Mouse (Mus musculus): ENCODE results near the gene Sgcd. TPM values are rescaled to one million over a fixed set of nuclear protein-coding genes. Genes with fewer than 3 reads are reported as not detected.
"Not testable (repeated sequence)": the region's sequence is repeated elsewhere in the genome, so short reads cannot be mapped to it uniquely, and the experiment has no call there.

The Sgcd gene
- polyA plus RNA-seq, 1 experiment from 2014 or later, result 4.4 TPM

DNA sequence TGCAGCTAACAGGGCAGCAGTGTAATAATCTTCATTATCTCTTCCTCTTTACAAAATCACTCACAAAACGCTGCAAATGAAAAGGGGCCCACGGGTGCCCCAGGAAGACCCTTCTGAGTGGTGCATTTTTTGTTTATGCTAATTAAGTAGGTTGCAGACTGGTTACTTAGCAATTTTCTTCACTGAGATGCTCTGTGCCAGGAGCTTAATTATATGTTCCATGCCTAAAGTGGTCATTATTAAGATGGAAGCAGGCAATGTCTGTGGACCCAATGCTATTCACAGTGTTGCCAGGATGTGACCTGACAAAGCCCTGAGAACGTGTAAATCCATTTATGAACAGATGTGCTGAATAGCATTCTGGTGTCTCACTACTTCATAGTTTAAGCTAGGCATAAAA is 529.6 kb downstream of the Sgcd start:
- no peak overlapping the region for H3K4me2 ChIP-seq (ENCODE audit: low read depth, low read length)
- WGBS, result 70% methylated on average over 3 of the region's 3 CpGs
- no peak overlapping the region for H3K9ac ChIP-seq (ENCODE audit: low read length)
- H3K27me3 ChIP-seq (ENCODE audit: control insufficient read depth, insufficient read depth, low read length), result no peaks in the 10 kb centered on the region
- H3K4me3 ChIP-seq (replicated peaks; ENCODE audit: low read length), result no peak overlapping the region
- H3K36me3 ChIP-seq (ENCODE audit: control insufficient read depth, insufficient read depth, low read length), result no peaks in the 10 kb centered on the region
- no peak for ATAC-seq (ENCODE audit: insufficient read depth, low FRiP score)
- no peaks in the 10 kb centered on the region for H3K4me1 ChIP-seq (ENCODE audit: control insufficient read depth, insufficient read depth, low read length)
- H3K27ac ChIP-seq (ENCODE audit: low read length), result no peak overlapping the region
- no peaks in the 10 kb centered on the region for H3K9me3 ChIP-seq (replicated peaks; ENCODE audit: control insufficient read depth, low read length)

DNA sequence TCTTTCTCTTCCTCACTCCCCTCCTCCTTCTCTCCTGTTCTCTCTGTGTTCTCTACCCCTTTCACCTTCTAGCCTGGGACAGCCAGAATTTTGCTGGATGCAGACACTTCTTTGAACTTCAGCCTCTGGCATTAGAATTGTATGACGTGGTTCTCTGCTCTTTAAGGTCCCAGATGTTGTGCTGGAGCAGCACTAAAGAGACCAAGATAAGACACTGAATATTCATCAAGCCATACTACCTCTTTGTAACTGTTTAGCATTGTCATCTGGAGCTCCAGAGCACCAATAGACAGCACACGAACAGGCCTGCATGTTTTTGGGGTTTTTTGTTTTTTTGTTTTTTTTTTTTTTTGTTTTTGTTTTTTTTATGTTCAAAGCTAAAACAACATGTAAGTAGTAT is 541.0 kb downstream of the Sgcd start:
- Histone ChIP-seq H3K27ac (ENCODE audit: low read length) (no peak overlapping the region), H3K9ac (ENCODE audit: low read length) (no peak overlapping the region), H3K9me3 (replicated peaks; ENCODE audit: control insufficient read depth, low read length) (no peaks in the 10 kb centered on the region), H3K4me1 (ENCODE audit: control insufficient read depth, insufficient read depth, low read length) (no peaks in the 10 kb centered on the region), H3K27me3 (ENCODE audit: control insufficient read depth, insufficient read depth, low read length) (no peaks in the 10 kb centered on the region), H3K4me2 (ENCODE audit: low read depth, low read length) (no peak overlapping the region), H3K36me3 (ENCODE audit: control insufficient read depth, insufficient read depth, low read length) (no peaks in the 10 kb centered on the region), H3K4me3 (replicated peaks; ENCODE audit: low read length) (no peak overlapping the region)
- no peak for ATAC-seq (ENCODE audit: insufficient read depth, low FRiP score)
- WGBS, result 60% methylated on average over 2 of the region's 2 CpGs

DNA sequence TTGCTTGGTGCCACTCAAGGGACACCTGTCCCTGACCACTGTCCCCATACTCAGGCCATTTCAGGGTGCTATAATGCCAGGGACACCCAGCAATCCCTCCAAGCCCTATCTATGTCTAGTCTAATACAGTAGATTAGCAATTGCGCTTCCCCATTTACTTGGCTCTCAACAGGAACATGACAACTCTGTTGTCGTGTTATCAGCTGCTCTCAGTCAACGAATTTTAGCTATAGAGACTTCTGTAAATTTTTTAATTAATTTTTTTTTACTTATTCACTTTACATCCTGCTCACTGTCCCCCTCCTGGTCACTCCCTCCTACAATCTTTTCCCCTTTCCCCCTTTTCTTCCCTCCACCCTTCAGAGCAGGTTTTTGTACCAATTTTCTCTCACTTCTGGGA is 542.4 kb downstream of the Sgcd start:
- Histone ChIP-seq H3K36me3 (ENCODE audit: control insufficient read depth, insufficient read depth, low read length) (no peaks in the 10 kb centered on the region), H3K27ac (ENCODE audit: low read length) (no peak overlapping the region), H3K4me1 (ENCODE audit: control insufficient read depth, insufficient read depth, low read length) (no peaks in the 10 kb centered on the region), H3K4me2 (ENCODE audit: low read depth, low read length) (no peak overlapping the region), H3K4me3 (replicated peaks; ENCODE audit: low read length) (no peak overlapping the region), H3K27me3 (ENCODE audit: control insufficient read depth, insufficient read depth, low read length) (no peaks in the 10 kb centered on the region), H3K9ac (ENCODE audit: low read length) (no peak overlapping the region), H3K9me3 (replicated peaks; ENCODE audit: control insufficient read depth, low read length) (no peaks in the 10 kb centered on the region)
- WGBS, result 71% methylated on average over 3 of the region's 3 CpGs
- no peak for ATAC-seq (ENCODE audit: insufficient read depth, low FRiP score)

DNA sequence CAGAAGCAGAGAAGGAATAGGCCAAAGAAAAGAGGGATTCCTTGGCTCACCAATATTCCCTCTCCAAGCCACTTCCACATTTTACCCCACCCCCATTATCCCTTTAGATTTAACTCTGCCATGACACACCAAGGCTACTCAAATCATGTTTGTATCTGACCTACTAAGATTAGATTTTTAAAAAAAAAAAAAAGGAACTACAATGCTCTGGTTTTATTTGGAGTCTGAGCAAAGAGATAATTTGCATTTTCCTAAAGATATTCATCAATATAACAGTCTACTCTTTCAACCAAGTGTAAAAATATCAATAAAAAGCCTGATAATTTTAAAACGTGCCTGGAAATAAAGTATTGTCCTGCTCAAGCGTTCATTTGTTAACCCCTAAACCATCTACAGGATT is 543.1 kb downstream of the Sgcd start:
- Histone ChIP-seq H3K4me3 (replicated peaks; ENCODE audit: low read length) (no peak overlapping the region), H3K9ac (ENCODE audit: low read length) (no peak overlapping the region), H3K27ac (ENCODE audit: low read length) (no peak overlapping the region), H3K27me3 (ENCODE audit: control insufficient read depth, insufficient read depth, low read length) (no peaks in the 10 kb centered on the region), H3K36me3 (ENCODE audit: control insufficient read depth, insufficient read depth, low read length) (no peaks in the 10 kb centered on the region), H3K9me3 (replicated peaks; ENCODE audit: control insufficient read depth, low read length) (no peaks in the 10 kb centered on the region), H3K4me2 (ENCODE audit: low read depth, low read length) (no peak overlapping the region), H3K4me1 (ENCODE audit: control insufficient read depth, insufficient read depth, low read length) (no peaks in the 10 kb centered on the region)
- 70% methylated on average over 2 of the region's 2 CpGs for WGBS
- ATAC-seq (ENCODE audit: insufficient read depth, low FRiP score), result no peak

DNA sequence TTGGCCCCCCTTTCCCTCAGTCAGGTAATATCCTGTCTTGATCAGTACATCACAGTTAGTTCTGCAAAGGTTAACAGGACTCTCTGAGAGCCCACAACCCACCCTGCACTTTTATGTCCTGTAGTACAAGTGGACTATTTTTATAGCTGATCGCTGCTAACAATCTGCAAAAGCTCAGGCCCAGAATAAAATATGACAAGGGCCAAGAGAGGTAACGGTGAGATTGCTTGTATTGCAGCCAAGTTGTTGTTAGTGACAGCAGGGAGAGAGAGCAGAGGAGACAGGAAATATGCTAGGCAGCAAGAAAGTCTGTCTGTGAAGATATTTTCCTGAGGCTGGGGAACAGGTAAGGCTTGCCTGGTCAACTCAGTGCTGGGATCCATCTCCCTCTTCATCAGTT is 546.5 kb downstream of the Sgcd start:
- no peaks in the 10 kb centered on the region for H3K36me3 ChIP-seq (ENCODE audit: control insufficient read depth, insufficient read depth, low read length)
- H3K4me2 ChIP-seq (ENCODE audit: low read depth, low read length), result no peak overlapping the region
- WGBS, result 40% methylated on average over 2 of the region's 2 CpGs
- H3K9ac ChIP-seq (ENCODE audit: low read length), result no peak overlapping the region
- no peak overlapping the region for H3K4me3 ChIP-seq (replicated peaks; ENCODE audit: low read length)
- H3K9me3 ChIP-seq (replicated peaks; ENCODE audit: control insufficient read depth, low read length), result no peaks in the 10 kb centered on the region
- ATAC-seq (ENCODE audit: insufficient read depth, low FRiP score), result no peak
- H3K27me3 ChIP-seq (ENCODE audit: control insufficient read depth, insufficient read depth, low read length), result no peaks in the 10 kb centered on the region
- H3K4me1 ChIP-seq (ENCODE audit: control insufficient read depth, insufficient read depth, low read length), result no peaks in the 10 kb centered on the region
- no peak overlapping the region for H3K27ac ChIP-seq (ENCODE audit: low read length)

DNA sequence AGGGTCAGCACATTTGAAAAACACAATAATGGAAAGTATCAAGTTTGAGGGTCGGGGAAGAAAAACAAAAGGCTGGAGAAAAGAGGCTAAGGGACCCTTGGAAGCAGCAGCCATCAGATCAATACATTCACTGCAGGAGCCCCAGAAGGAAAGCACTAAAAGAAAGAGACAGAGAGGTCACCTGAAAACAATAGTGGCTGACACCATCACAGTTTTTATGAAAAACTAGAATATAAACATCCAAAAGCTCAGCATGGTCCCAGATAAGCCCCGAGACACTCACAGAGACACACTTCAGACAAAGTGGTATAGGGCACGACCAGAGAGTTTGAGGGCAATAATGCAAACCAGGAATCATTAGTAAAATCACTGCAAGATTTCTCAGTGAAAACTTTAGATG is 589.2 kb downstream of the Sgcd start:
- Histone ChIP-seq H3K9ac (ENCODE audit: low read length) (no peak overlapping the region), H3K36me3 (ENCODE audit: control insufficient read depth, insufficient read depth, low read length) (no peaks in the 10 kb centered on the region), H3K27me3 (ENCODE audit: control insufficient read depth, insufficient read depth, low read length) (no peaks in the 10 kb centered on the region), H3K4me1 (ENCODE audit: control insufficient read depth, insufficient read depth, low read length) (no peaks in the 10 kb centered on the region), H3K4me2 (ENCODE audit: low read depth, low read length) (no peak overlapping the region), H3K4me3 (replicated peaks; ENCODE audit: low read length) (no peak overlapping the region), H3K27ac (ENCODE audit: low read length) (no peak overlapping the region), H3K9me3 (replicated peaks; ENCODE audit: control insufficient read depth, low read length) (no peaks in the 10 kb centered on the region)
- WGBS, result 47% methylated on average over 3 of the region's 3 CpGs
- no peak for ATAC-seq (ENCODE audit: insufficient read depth, low FRiP score)

DNA sequence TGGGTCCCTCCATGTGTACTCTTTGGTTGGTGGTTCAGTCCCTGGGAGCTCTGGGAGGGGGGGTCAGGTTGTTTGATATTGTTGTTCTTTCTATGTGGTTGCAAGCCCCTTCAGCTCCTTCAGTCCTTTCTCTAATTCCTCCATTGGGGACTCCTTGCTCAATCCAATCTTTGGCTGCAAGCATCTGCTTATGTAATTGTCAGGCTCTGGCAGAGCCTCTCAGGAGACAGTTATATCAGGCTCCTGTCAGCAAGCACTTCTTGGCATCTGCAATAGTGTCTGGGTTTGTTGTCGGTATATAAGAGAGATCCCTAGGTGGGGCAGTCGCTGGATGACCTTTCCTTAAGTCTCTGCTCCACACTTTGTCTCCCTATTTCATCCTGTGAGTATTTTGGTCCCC is 598.0 kb downstream of the Sgcd start:
- not testable (repeated sequence) for H3K27me3 ChIP-seq (ENCODE audit: control insufficient read depth, insufficient read depth, low read length); H3K4me3 ChIP-seq (replicated peaks; ENCODE audit: low read length); ATAC-seq (ENCODE audit: insufficient read depth, low FRiP score); H3K4me2 ChIP-seq (ENCODE audit: low read depth, low read length); H3K36me3 ChIP-seq (ENCODE audit: control insufficient read depth, insufficient read depth, low read length); H3K27ac ChIP-seq (ENCODE audit: low read length); H3K4me1 ChIP-seq (ENCODE audit: control insufficient read depth, insufficient read depth, low read length); H3K9ac ChIP-seq (ENCODE audit: low read length); H3K9me3 ChIP-seq (replicated peaks; ENCODE audit: control insufficient read depth, low read length)
- WGBS, result 79% methylated on average over 2 of the region's 2 CpGs

DNA sequence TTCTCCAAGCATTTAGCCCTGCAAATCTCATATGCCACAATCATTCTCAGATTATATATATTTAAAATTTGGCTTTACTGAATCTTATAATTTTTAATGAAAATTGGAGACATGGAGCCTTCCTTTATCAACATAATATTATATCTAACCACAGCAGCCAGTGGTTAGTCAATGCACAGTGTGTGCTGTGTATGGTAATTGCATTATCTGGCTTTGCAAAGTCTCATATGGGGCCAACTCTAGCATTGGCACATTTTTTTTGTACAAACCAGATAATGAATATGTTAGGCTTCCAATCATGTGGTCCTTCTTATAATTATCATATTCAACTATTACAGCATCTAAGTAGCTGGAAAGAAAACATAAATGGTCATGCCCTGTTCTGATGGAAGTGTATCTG is 599.4 kb downstream of the Sgcd start:
- Histone ChIP-seq H3K4me1 (ENCODE audit: control insufficient read depth, insufficient read depth, low read length) (no peaks in the 10 kb centered on the region), H3K27me3 (ENCODE audit: control insufficient read depth, insufficient read depth, low read length) (no peaks in the 10 kb centered on the region), H3K9me3 (replicated peaks; ENCODE audit: control insufficient read depth, low read length) (no peaks in the 10 kb centered on the region), H3K9ac (ENCODE audit: low read length) (no peak overlapping the region), H3K4me3 (replicated peaks; ENCODE audit: low read length) (no peak overlapping the region), H3K4me2 (ENCODE audit: low read depth, low read length) (no peak overlapping the region), H3K27ac (ENCODE audit: low read length) (no peak overlapping the region), H3K36me3 (ENCODE audit: control insufficient read depth, insufficient read depth, low read length) (no peaks in the 10 kb centered on the region)
- ATAC-seq (ENCODE audit: insufficient read depth, low FRiP score), result no peak

DNA sequence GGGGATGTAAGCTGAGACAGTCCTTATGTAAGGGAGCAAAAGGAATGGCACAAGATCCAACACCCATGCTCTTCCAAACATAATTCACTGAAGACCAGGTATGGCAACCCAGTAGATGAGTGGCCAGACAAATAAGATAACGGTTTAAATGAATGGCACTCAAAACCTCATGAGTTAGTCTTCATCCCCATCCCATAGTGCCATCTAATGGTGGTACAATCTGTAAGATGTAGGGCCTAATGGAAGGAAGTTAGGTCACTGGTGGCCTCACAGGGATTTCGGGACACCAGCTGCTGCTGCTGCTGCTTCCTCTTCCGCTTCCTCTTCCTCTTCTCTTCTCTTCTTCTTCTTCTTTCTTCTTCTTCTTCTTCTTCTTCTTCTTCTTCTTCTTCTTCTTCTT is 601.0 kb downstream of the Sgcd start:
- Histone ChIP-seq H3K9me3 (replicated peaks; ENCODE audit: control insufficient read depth, low read length) (no peaks in the 10 kb centered on the region), H3K9ac (ENCODE audit: low read length) (no peak overlapping the region), H3K27ac (ENCODE audit: low read length) (no peak overlapping the region), H3K4me2 (ENCODE audit: low read depth, low read length) (no peak overlapping the region), H3K4me3 (replicated peaks; ENCODE audit: low read length) (no peak overlapping the region), H3K27me3 (ENCODE audit: control insufficient read depth, insufficient read depth, low read length) (no peaks in the 10 kb centered on the region), H3K36me3 (ENCODE audit: control insufficient read depth, insufficient read depth, low read length) (no peaks in the 10 kb centered on the region), H3K4me1 (ENCODE audit: control insufficient read depth, insufficient read depth, low read length) (no peaks in the 10 kb centered on the region)
- no peak for ATAC-seq (ENCODE audit: insufficient read depth, low FRiP score)
- WGBS, result 63% methylated on average over 3 of the region's 3 CpGs

DNA sequence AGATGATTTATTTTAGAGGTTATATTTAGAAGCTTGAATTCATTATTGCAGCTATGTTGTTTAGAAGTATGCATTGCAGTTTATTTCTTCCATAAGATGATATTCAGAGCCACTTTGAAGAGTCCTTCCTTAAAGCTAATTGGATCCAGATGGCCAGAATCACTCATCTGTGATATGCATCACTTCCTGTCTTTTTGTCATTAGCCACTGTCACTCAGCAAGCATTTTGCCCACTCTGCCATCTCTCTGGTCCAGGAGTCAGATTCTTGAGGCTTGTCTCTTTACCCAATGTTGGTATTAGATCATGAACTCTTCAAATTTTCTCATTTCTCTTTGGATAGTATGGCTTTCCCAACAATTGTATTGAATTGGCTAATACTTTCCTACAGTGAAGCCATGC is 602.6 kb downstream of the Sgcd start:
- Histone ChIP-seq H3K4me2 (ENCODE audit: low read depth, low read length) (no peak overlapping the region), H3K9me3 (replicated peaks; ENCODE audit: control insufficient read depth, low read length) (no peaks in the 10 kb centered on the region), H3K4me3 (replicated peaks; ENCODE audit: low read length) (no peak overlapping the region), H3K27ac (ENCODE audit: low read length) (no peak overlapping the region), H3K4me1 (ENCODE audit: control insufficient read depth, insufficient read depth, low read length) (no peaks in the 10 kb centered on the region), H3K9ac (ENCODE audit: low read length) (no peak overlapping the region), H3K27me3 (ENCODE audit: control insufficient read depth, insufficient read depth, low read length) (no peaks in the 10 kb centered on the region), H3K36me3 (ENCODE audit: control insufficient read depth, insufficient read depth, low read length) (no peaks in the 10 kb centered on the region)
- no peak for ATAC-seq (ENCODE audit: insufficient read depth, low FRiP score)

All from stomach, embryonic 16.5 days (tissue).